Mouse (Mus musculus) testis, adult 2 months (tissue): ENCODE data around the gene Hoxa7.

Source experiments
- CTCF ChIP-seq: fragments of 200-500 bp; IDR thresholded peaks from 2 replicates; pipeline ENCODE4 v1.5.1; 2012; ENCODE audit warnings: low read depth, mild to moderate bottlenecking, inconsistent platforms, low read length, moderate library complexity; ENCODE audit not compliant: control insufficient read depth, insufficient read depth, insufficient replicate concordance
- POLR2A ChIP-seq: fragments of 200-500 bp; IDR thresholded peaks from 2 replicates; pipeline ENCODE4 v1.6.1; 2012; ENCODE audit warnings: low read depth, mild to moderate bottlenecking, inconsistent platforms, low read length, moderate library complexity; ENCODE audit not compliant: control insufficient read depth

- TF ChIP-seq CTCF = no peak
- TF ChIP-seq POLR2A = no peak
Measured at GRCm38 (mm10) chr6:52207684-52207976, 14.0 kb downstream of the Hoxa7 start.
